Mouse (Mus musculus) midbrain, embryonic 10.5 days (tissue): ENCODE measurements around the gene Ctsa. TPM values are rescaled to one million over a fixed set of nuclear protein-coding genes. Genes with fewer than 3 reads are reported as not detected.
"Not testable (repeated sequence)": the region's sequence is repeated elsewhere in the genome, so short reads cannot be mapped to it uniquely, and the experiment has no call there.

Experiments
- DNase-seq: peaks from one replicate; pipeline ENCODE4 v3.0.0-alpha.2; 2017; ENCODE audit warnings: low spot score
- H3K27ac ChIP-seq: fragments of 300-500 bp; sonication (generic); replicated peaks from 2 replicates; pipeline ENCODE4 v1.5.1; 2016; ENCODE audit warnings: mild to moderate bottlenecking
- H3K27me3 ChIP-seq: fragments of 300-500 bp; sonication (generic); 2 replicates; pipeline ENCODE4 v1.6.1; 2016; ENCODE audit warnings: low read depth, mild to moderate bottlenecking; ENCODE audit not compliant: poor library complexity, severe bottlenecking
- H3K36me3 ChIP-seq: fragments of 300-500 bp; sonication (generic); 2 replicates; pipeline ENCODE4 v1.6.1; 2016; ENCODE audit warnings: mild to moderate bottlenecking, moderate library complexity
- H3K4me1 ChIP-seq: fragments of 300-500 bp; sonication (generic); 2 replicates; pipeline ENCODE4 v1.6.1; 2016
- H3K4me3 ChIP-seq: fragments of 300-500 bp; sonication (generic); 2 replicates; pipeline ENCODE4 v1.5.1; 2016; ENCODE audit warnings: mild to moderate bottlenecking, moderate library complexity
- H3K9me3 ChIP-seq: fragments of 300-500 bp; sonication (generic); replicated peaks from 2 replicates; pipeline ENCODE4 v1.6.1; 2016; ENCODE audit warnings: mild to moderate bottlenecking
- WGBS: fragments of 180-500 bp; shearing (Covaris S2); methylation state at CpG from one replicate; pipeline ENCODE4 v1.1.7; 2016; 5-methylcytosine and 5-hydroxymethylcytosine counted together
- polyA plus RNA-seq: library from polyadenylated mRNA; unstranded; fragments of >200 nt; fragmentation: Nextera tagmentation; extraction: Ambion mirVana; gene quantifications from 2 replicates; pipeline ENCODE4 v1.2.1, GENCODE M21; 2016

The Ctsa gene
- polyA plus RNA-seq, 1 experiment from 2014 or later: 85.7 TPM

- DNase-seq: peak; percentile 44
- H3K4me3 ChIP-seq: no peak overlapping the region
- H3K27me3 ChIP-seq: no peaks in the 10 kb centered on the region
- WGBS: 96% methylated on average over 3 of the region's 3 CpGs
- H3K27ac ChIP-seq: no peak overlapping the region
- peaks cover 7% of the 10 kb centered on the region; the same call in 1 of the 2 replicates for H3K4me1 ChIP-seq
- no peaks in the 10 kb centered on the region for H3K9me3 ChIP-seq
- H3K36me3 ChIP-seq: peaks cover 88% of the 10 kb centered on the region
These were observed 39.4 kb upstream of the Ctsa start for GRCm38 (mm10) chr2:164793236-164793635.

GRCm38 (mm10) chr2:164793772-164794171, 38.9 kb upstream of the Ctsa start:
- DNase-seq: no peak
- Histone ChIP-seq H3K36me3 (peaks cover 88% of the 10 kb centered on the region), H3K9me3 (no peaks in the 10 kb centered on the region), H3K27ac (no peak overlapping the region), H3K4me1 (peaks cover 3% of the 10 kb centered on the region; the same call in 1 of the 2 replicates), H3K4me3 (no peak overlapping the region), H3K27me3 (no peaks in the 10 kb centered on the region)
- 86% methylated on average over 2 of the region's 2 CpGs for WGBS

GRCm38 (mm10) chr2:164794293-164794692, 38.4 kb upstream of the Ctsa start:
- H3K4me1 ChIP-seq: no peaks in the 10 kb centered on the region
- H3K36me3 ChIP-seq: peaks cover 89% of the 10 kb centered on the region
- no peak overlapping the region for H3K4me3 ChIP-seq
- no peak overlapping the region for H3K27ac ChIP-seq
- no peaks in the 10 kb centered on the region for H3K9me3 ChIP-seq
- H3K27me3 ChIP-seq: no peaks in the 10 kb centered on the region
- 42% methylated on average over 5 of the region's 5 CpGs for WGBS
- peak; percentile 76 for DNase-seq

GRCm38 (mm10) chr2:164795868-164796267, 36.8 kb upstream of the Ctsa start:
- WGBS: 92% methylated on average over 4 of the region's 4 CpGs
- H3K27me3 ChIP-seq: no peaks in the 10 kb centered on the region
- H3K27ac ChIP-seq: no peak overlapping the region
- no peak overlapping the region for H3K4me3 ChIP-seq
- DNase-seq: no peak
- no peaks in the 10 kb centered on the region for H3K4me1 ChIP-seq
- H3K36me3 ChIP-seq: peaks cover 93% of the 10 kb centered on the region
- H3K9me3 ChIP-seq: no peaks in the 10 kb centered on the region

GRCm38 (mm10) chr2:164798554-164798953, 34.1 kb upstream of the Ctsa start:
- H3K27me3 ChIP-seq, DNase-seq, H3K4me3 ChIP-seq, H3K9me3 ChIP-seq, H3K27ac ChIP-seq, H3K4me1 ChIP-seq: not testable (repeated sequence)
- peaks cover 86% of the 10 kb centered on the region for H3K36me3 ChIP-seq
- 90% methylated on average over 6 of the region's 6 CpGs for WGBS

GRCm38 (mm10) chr2:164800252-164801004, 32.2 kb upstream of the Ctsa start:
- Histone ChIP-seq H3K27ac (no peak overlapping the region), H3K27me3 (no peaks in the 10 kb centered on the region), H3K4me1 (peaks cover 18% of the 10 kb centered on the region), H3K4me3 (no peak overlapping the region), H3K9me3 (no peaks in the 10 kb centered on the region), H3K36me3 (peaks cover 71% of the 10 kb centered on the region)
- no peak for DNase-seq
- 93% methylated on average over 13 of the region's 13 CpGs for WGBS

GRCm38 (mm10) chr2:164803201-164803920, 29.3 kb upstream of the Ctsa start:
- Histone ChIP-seq H3K4me1 (peaks cover 26% of the 10 kb centered on the region), H3K27ac (no peak overlapping the region), H3K9me3 (no peaks in the 10 kb centered on the region), H3K4me3 (peak overlapping the region; percentile 74), H3K27me3 (no peaks in the 10 kb centered on the region), H3K36me3 (peaks cover 44% of the 10 kb centered on the region)
- DNase-seq: no peak
- 95% methylated on average over 16 of the region's 16 CpGs for WGBS

- Histone ChIP-seq H3K4me1 (peaks cover 26% of the 10 kb centered on the region), H3K9me3 (no peaks in the 10 kb centered on the region), H3K36me3 (peaks cover 44% of the 10 kb centered on the region), H3K4me3 (peak overlapping the region; percentile 74), H3K27ac (peak overlapping the region; percentile 90; the same call in 1 of the 2 replicates), H3K27me3 (no peaks in the 10 kb centered on the region)
- WGBS: 57% methylated on average over 1 of the region's 1 CpGs
- no peak for DNase-seq
These were observed 28.8 kb upstream of the Ctsa start for GRCm38 (mm10) chr2:164803921-164804313.

- DNase-seq: peak; percentile 97
- Histone ChIP-seq H3K4me3 (peak within 1 kb of the TSS; percentile 74), H3K27me3 (no peaks in the 10 kb centered on the region), H3K4me1 (peaks cover 26% of the 10 kb centered on the region), H3K27ac (peak within 1 kb of the TSS; percentile 90), H3K9me3 (no peaks in the 10 kb centered on the region), H3K36me3 (peaks cover 42% of the 10 kb centered on the region)
- WGBS: under 1% methylated on average over 47 of the region's 47 CpGs
These were observed 27.9 kb upstream of the Ctsa start, which contains the start of the genes Acot8 and Zswim3 for GRCm38 (mm10) chr2:164804533-164805331. TSS of gene Acot8 (minus strand) at chr2:164804882. TSS of gene Zswim3 (plus strand) at chr2:164805098.

GRCm38 (mm10) chr2:164805332-164805718, 27.3 kb upstream of the Ctsa start:
- DNase-seq: no peak
- no peaks in the 10 kb centered on the region for H3K27me3 ChIP-seq
- 2% methylated on average over 21 of the region's 21 CpGs for WGBS

GRCm38 (mm10) chr2:164806614-164807013, 26.1 kb upstream of the Ctsa start:
- peak overlapping the region; percentile 2; the same call in 1 of the 2 replicates for H3K4me3 ChIP-seq

More at GRCm38 (mm10) chr2:164805332-164805718, 27.3 kb upstream of the Ctsa start:
- H3K9me3 ChIP-seq: no peaks in the 10 kb centered on the region
- peaks cover 36% of the 10 kb centered on the region for H3K36me3 ChIP-seq
- peak overlapping the region; percentile 74 for H3K4me3 ChIP-seq
- peak overlapping the region; percentile 90 for H3K27ac ChIP-seq
- peaks cover 26% of the 10 kb centered on the region for H3K4me1 ChIP-seq

GRCm38 (mm10) chr2:164813557-164813956, 19.1 kb upstream of the Ctsa start:
- Histone ChIP-seq H3K27me3 (no peaks in the 10 kb centered on the region), H3K4me1 (peaks cover 3% of the 10 kb centered on the region; the same call in 1 of the 2 replicates), H3K4me3 (no peak overlapping the region), H3K9me3 (no peaks in the 10 kb centered on the region), H3K36me3 (peaks cover 16% of the 10 kb centered on the region), H3K27ac (no peak overlapping the region)
- DNase-seq: no peak
- 81% methylated on average over 2 of the region's 2 CpGs for WGBS

More at GRCm38 (mm10) chr2:164806614-164807013, 26.1 kb upstream of the Ctsa start:
- H3K27ac ChIP-seq: no peak overlapping the region
- peaks cover 26% of the 10 kb centered on the region for H3K4me1 ChIP-seq
- peaks cover 23% of the 10 kb centered on the region for H3K36me3 ChIP-seq
- WGBS: 86% methylated on average over 7 of the region's 7 CpGs
- H3K27me3 ChIP-seq: no peaks in the 10 kb centered on the region
- DNase-seq: no peak
- H3K9me3 ChIP-seq: no peaks in the 10 kb centered on the region
